Mouse (Mus musculus) CH12.LX (cell line): ENCODE results near the gene Bco1. TPM values are rescaled to one million over a fixed set of nuclear protein-coding genes. Genes with fewer than 3 reads are reported as not detected.

Source experiments
- DNase-seq: peaks from one replicate; pipeline ENCODE4 v3.0.0-alpha.2; 2013; ENCODE audit errors: extremely low read depth
- H3K27ac ChIP-seq: 2 replicates; pipeline ENCODE4 v1.5.1; 2012; ENCODE audit warnings: low read depth, mild to moderate bottlenecking, control low read depth, moderate library complexity; ENCODE audit not compliant: insufficient read depth
- H3K27me3 ChIP-seq: replicated peaks from 2 replicates; pipeline ENCODE3; 2012; ENCODE audit warnings: inconsistent platforms
- H3K36me3 ChIP-seq, 2 experiments: replicated peaks in 1 of 2; 2 replicates each; pipeline versions ENCODE3 to v1.6.1; 2012; ENCODE audit warnings: inconsistent platforms in 1 of 2, low read length in 1 of 2, mild to moderate bottlenecking in 1 of 2, mixed read lengths in 1 of 2, moderate library complexity in 1 of 2; ENCODE audit not compliant: control insufficient read depth in 1 of 2, insufficient read depth in 1 of 2
- H3K4me1 ChIP-seq, 2 experiments: 2 replicates each; pipeline ENCODE4 v1.6.1; 2012; ENCODE audit warnings: inconsistent platforms in 1 of 2, moderate library complexity in 1 of 2; ENCODE audit not compliant: insufficient read depth in 2 of 2, control insufficient read depth in 1 of 2
- H3K4me2 ChIP-seq: 2 replicates; pipeline ENCODE4 v1.6.1; 2012; ENCODE audit warnings: low read depth, mild to moderate bottlenecking, control low read depth; ENCODE audit not compliant: poor library complexity, insufficient read depth, severe bottlenecking
- H3K4me3 ChIP-seq, 3 experiments: fragments of 150-350 bp in 1 of 3; sonication (generic) in 1 of 3; replicated peaks in 1 of 3; 2 replicates each; pipeline versions ENCODE3 to v1.5.1; 2011 to 2012; ENCODE audit warnings: low read depth in 2 of 3, low read length in 2 of 3, mild to moderate bottlenecking in 2 of 3, moderate library complexity in 2 of 3, control low read depth in 1 of 3, improper control_type of control experiment in 1 of 3, inconsistent platforms in 1 of 3, mixed read lengths in 1 of 3; ENCODE audit not compliant: poor library complexity in 1 of 3
- H3K79me2 ChIP-seq: replicated peaks from 2 replicates; pipeline ENCODE4 v1.6.1; 2012; ENCODE audit warnings: mild to moderate bottlenecking, moderate library complexity; ENCODE audit not compliant: control insufficient read depth, poor library complexity, insufficient read depth, severe bottlenecking; ENCODE audit errors: extremely low read depth
- H3K9ac ChIP-seq: 2 replicates; pipeline ENCODE4 v1.6.1; 2012; ENCODE audit warnings: low read depth, mild to moderate bottlenecking, control low read depth, moderate library complexity; ENCODE audit not compliant: insufficient read depth
- H3K9me3 ChIP-seq: replicated peaks from 2 replicates; pipeline ENCODE3; 2012; ENCODE audit warnings: low read length, inconsistent platforms, mixed read lengths
- EP300 ChIP-seq: IDR thresholded peaks from 2 replicates; pipeline ENCODE4 v1.6.1; 2011; ENCODE audit warnings: low read length, improper control_type of control experiment
- ETS1 ChIP-seq: conservative IDR thresholded peaks from 2 replicates; pipeline ENCODE4 v1.6.1; 2012; ENCODE audit warnings: low read depth, mild to moderate bottlenecking, inconsistent platforms, low read length, improper control_type of control experiment, moderate library complexity
- IRF4 ChIP-seq: IDR thresholded peaks from 2 replicates; pipeline ENCODE4 v1.6.1; 2014; ENCODE audit warnings: low read depth, mild to moderate bottlenecking, inconsistent platforms, low read length, improper control_type of control experiment
- JUN ChIP-seq: IDR thresholded peaks from 2 replicates; pipeline ENCODE4 v1.6.1; 2011; ENCODE audit warnings: low read depth, mild to moderate bottlenecking, low read length, improper control_type of control experiment, moderate library complexity; ENCODE audit not compliant: insufficient read depth
- JUND ChIP-seq: conservative IDR thresholded peaks from 2 replicates; pipeline ENCODE4 v1.6.1; 2011; ENCODE audit warnings: low read depth, low read length, improper control_type of control experiment
- KAT2A ChIP-seq: IDR thresholded peaks from 2 replicates; pipeline ENCODE4 v1.6.1; 2012; ENCODE audit warnings: low read length, improper control_type of control experiment, inconsistent platforms; ENCODE audit not compliant: insufficient replicate concordance
- MAFK ChIP-seq: IDR thresholded peaks from 2 replicates; pipeline ENCODE4 v1.6.1; 2011; ENCODE audit warnings: low read length, improper control_type of control experiment; ENCODE audit not compliant: insufficient replicate concordance
- MAX ChIP-seq: IDR thresholded peaks from 2 replicates; pipeline ENCODE4 v1.6.1; 2011; ENCODE audit warnings: low read length, improper control_type of control experiment
- NRF1 ChIP-seq: IDR thresholded peaks from 2 replicates; pipeline ENCODE4 v1.6.1; 2014; ENCODE audit warnings: low read depth, mild to moderate bottlenecking, inconsistent platforms, low read length, improper control_type of control experiment, moderate library complexity
- PAX5 ChIP-seq: IDR thresholded peaks from 2 replicates; pipeline ENCODE4 v1.6.1; 2012; ENCODE audit warnings: low read length, inconsistent platforms, mixed read lengths
- POLR2A ChIP-seq: IDR thresholded peaks from 2 replicates; pipeline ENCODE4 v1.6.1; 2011; ENCODE audit warnings: low read depth, mild to moderate bottlenecking, improper control_type of control experiment, low read length
- RAD21 ChIP-seq: IDR thresholded peaks from 2 replicates; pipeline ENCODE4 v1.6.1; 2011; ENCODE audit warnings: low read depth, mild to moderate bottlenecking, low read length, improper control_type of control experiment, moderate library complexity
- SIN3A ChIP-seq: IDR thresholded peaks from 2 replicates; pipeline ENCODE4 v1.6.1; 2012; ENCODE audit warnings: low read length, improper control_type of control experiment, inconsistent platforms
- SMC3 ChIP-seq: IDR thresholded peaks from 2 replicates; pipeline ENCODE4 v1.6.1; 2011; ENCODE audit warnings: low read depth, low read length, improper control_type of control experiment
- UBTF ChIP-seq: IDR thresholded peaks from 2 replicates; pipeline ENCODE4 v1.6.1; 2012; ENCODE audit warnings: low read depth, mild to moderate bottlenecking, inconsistent platforms, low read length, improper control_type of control experiment, moderate library complexity
- ZNF384 ChIP-seq: IDR thresholded peaks from 2 replicates; pipeline ENCODE4 v1.6.1; 2012; ENCODE audit warnings: low read depth, low read length, improper control_type of control experiment, inconsistent platforms
- dilution Hi-C: fragments of 300-500 bp; cut with MboI; formaldehyde crosslinking; loops from 2 replicates; pipeline ENCODE4 v1.14.3; 2020; ENCODE audit warnings: low sequenced_read_pairs; ENCODE audit not compliant: extremely low pct_unique_long_range_greater_than_20kb, extremely low pct_ligation_motif_present
- in situ Hi-C: fragments of 300-500 bp; cut with MboI; formaldehyde crosslinking; loops from 3 replicates; pipeline ENCODE4 v1.14.3; 2019; ENCODE audit warnings: low sequenced_read_pairs, low pct_ligation_motif_present, low pct_unique_long_range_greater_than_20kb, mixed read lengths
- polyA plus RNA-seq: library from polyadenylated mRNA; unstranded; fragments of >175 nt; gene quantifications from 2 replicates; pipeline ENCODE4 v1.2.1, GENCODE M21; 2012; ENCODE audit warnings: low read depth; ENCODE audit not compliant: insufficient read length
- total RNA-seq, 2 experiments: library from RNA; depleted of rRNA; stranded (reverse); fragments of 300-350 nt in 1 of 2; fragments of >200 nt in 1 of 2; gene quantifications; 2 replicates each; pipeline ENCODE4 v1.2.3; 2012 to 2014

Gene Bco1
- total and polyA plus RNA-seq, 3 experiments, result not detected

- dilution Hi-C loops, result no loop called here
Observed at GRCm38 (mm10) chr8:117136763-117137162, 41.1 kb downstream of the Bco1 start.

GRCm38 (mm10) chr8:117137357-117137756, 41.7 kb downstream of the Bco1 start:
- no peak for TF ChIP-seq EP300
- no peak for TF ChIP-seq ZNF384
- no peak for TF ChIP-seq SIN3A
- no peak for TF ChIP-seq POLR2A
- TF ChIP-seq RAD21, result no peak
- TF ChIP-seq MAFK, result no peak
- TF ChIP-seq UBTF, result no peak
- no peak for TF ChIP-seq SMC3
- TF ChIP-seq KAT2A, result no peak
- no peak for TF ChIP-seq MAX
- TF ChIP-seq ETS1, result no peak
- no peak for TF ChIP-seq JUN
- no peak for TF ChIP-seq IRF4
- TF ChIP-seq JUND, result no peak
- TF ChIP-seq, all 38 proteins: peak for 0
- Histone ChIP-seq H3K4me2 (no peak overlapping the region), H3K36me3 (no peaks in the 10 kb centered on the region), H3K4me1 (peaks cover 0 to 5% of the 10 kb centered on the region in 2 experiments; a peak in 1 of 4 replicates), H3K27ac (no peak overlapping the region), H3K79me2 (no peaks in the 10 kb centered on the region), H3K9ac (no peak overlapping the region), H3K4me3 (no peak overlapping the region), H3K9me3 (peaks cover 15% of the 10 kb centered on the region), H3K27me3 (peaks cover 14% of the 10 kb centered on the region)
- DNase-seq, result no peak
- in situ Hi-C loops (no loop called here), dilution Hi-C loops (no loop called here)

More at GRCm38 (mm10) chr8:117136763-117137162, 41.1 kb downstream of the Bco1 start:
- Histone ChIP-seq H3K9ac (no peak overlapping the region), H3K36me3 (no peaks in the 10 kb centered on the region), H3K9me3 (peaks cover 15% of the 10 kb centered on the region)
- TF ChIP-seq NRF1 (no peak), MAX (no peak), PAX5 (no peak), IRF4 (no peak)
- TF ChIP-seq, all 38 proteins: peak for 0
- Histone ChIP-seq H3K79me2 (no peaks in the 10 kb centered on the region), H3K4me1 (peaks cover 0 to 5% of the 10 kb centered on the region in 2 experiments; a peak in 1 of 4 replicates), H3K27ac (no peak overlapping the region), H3K27me3 (peaks cover 13% of the 10 kb centered on the region), H3K4me2 (no peak overlapping the region), H3K4me3 (no peak overlapping the region)
- in situ Hi-C loops, result no loop called here
- DNase-seq, result no peak
